Mouse (Mus musculus) liver, embryonic 12.5 days (tissue): ENCODE results near the gene Nxf1. TPM values are rescaled to one million over a fixed set of nuclear protein-coding genes. Genes with fewer than 3 reads are reported as not detected.
"Not testable (repeated sequence)": the region's sequence is repeated elsewhere in the genome, so short reads cannot be mapped to it uniquely, and the experiment has no call there.

Source experiments
- ATAC-seq: fragments of 200-750 bp; cut with Nextera tagmentation; 2 replicates; pipeline ENCODE4 v1.8.0; 2017; ENCODE audit warnings: moderate number of reproducible peaks, mild to moderate bottlenecking, moderate library complexity
- H3K27ac ChIP-seq: fragments of 300-500 bp; sonication (generic); 2 replicates; pipeline ENCODE4 v1.5.1; 2016; ENCODE audit warnings: mild to moderate bottlenecking
- H3K27me3 ChIP-seq: fragments of 300-500 bp; sonication (generic); replicated peaks from 2 replicates; pipeline ENCODE4 v1.6.1; 2016; ENCODE audit warnings: mild to moderate bottlenecking, moderate library complexity
- H3K36me3 ChIP-seq: fragments of 300-500 bp; sonication (generic); 2 replicates; pipeline ENCODE4 v1.6.1; 2016; ENCODE audit warnings: mild to moderate bottlenecking, moderate library complexity
- H3K4me1 ChIP-seq: fragments of 300-500 bp; sonication (generic); 2 replicates; pipeline ENCODE4 v1.6.1; 2016
- H3K4me2 ChIP-seq: fragments of 300-500 bp; sonication (generic); 2 replicates; pipeline ENCODE4 v1.6.1; 2016; ENCODE audit warnings: mild to moderate bottlenecking, moderate library complexity
- H3K4me3 ChIP-seq: fragments of 300-500 bp; sonication (generic); 2 replicates; pipeline ENCODE4 v1.5.1; 2016; ENCODE audit warnings: mild to moderate bottlenecking, moderate library complexity
- H3K9ac ChIP-seq: fragments of 300-500 bp; sonication (generic); 2 replicates; pipeline ENCODE4 v1.6.1; 2016; ENCODE audit warnings: mild to moderate bottlenecking, moderate library complexity
- H3K9me3 ChIP-seq: fragments of 300-500 bp; sonication (generic); replicated peaks from 2 replicates; pipeline ENCODE4 v1.6.1; 2016; ENCODE audit warnings: mild to moderate bottlenecking, moderate library complexity
- WGBS: fragments of 180-500 bp; shearing (Covaris S2); methylation state at CpG from one replicate; pipeline ENCODE4 v1.1.7; 2016; ENCODE audit not compliant: insufficient replicate concordance; 5-methylcytosine and 5-hydroxymethylcytosine counted together
- polyA plus RNA-seq: library from polyadenylated mRNA; unstranded; fragments of >200 nt; fragmentation: Nextera tagmentation; extraction: Ambion mirVana; gene quantifications from 2 replicates; pipeline ENCODE4 v1.2.1, GENCODE M21; 2016

Nxf1 gene
- polyA plus RNA-seq, 1 experiment from 2014 or later: 130 TPM

DNA sequence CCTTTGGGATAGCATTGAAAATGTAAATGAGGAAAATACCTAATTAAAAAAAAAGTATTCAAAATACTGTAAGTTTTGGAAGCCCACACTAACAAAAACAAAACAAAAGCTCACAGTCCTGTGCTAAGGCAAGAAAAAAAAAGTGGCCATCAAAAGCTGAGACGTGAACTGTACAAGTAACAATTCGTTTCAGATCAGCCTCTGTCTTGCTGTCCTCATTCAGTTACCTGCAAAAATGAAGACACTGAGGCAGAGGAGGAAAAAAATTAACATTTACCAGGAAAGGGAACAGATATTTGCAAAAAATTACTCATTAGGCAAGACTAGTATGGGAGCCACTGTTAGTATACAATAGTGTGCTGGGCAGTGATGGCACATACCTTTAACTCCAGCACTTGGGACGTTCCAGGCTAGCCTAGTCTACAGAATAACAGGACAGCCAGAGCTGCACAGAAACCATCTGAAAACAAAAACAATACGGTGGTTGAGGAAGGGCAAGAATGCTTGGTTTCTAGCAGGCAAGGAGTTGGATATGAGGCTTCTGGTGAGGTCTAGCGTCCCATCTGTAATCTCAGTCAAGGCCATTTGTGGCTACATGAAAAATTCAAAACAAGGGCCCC, 29.3 kb upstream of the Nxf1 start:
- peaks cover 25% of the 10 kb centered on the region for H3K4me1 ChIP-seq
- peak overlapping the region; percentile 88; the same call in 1 of the 2 replicates for H3K9ac ChIP-seq
- peaks cover 32% of the 10 kb centered on the region for H3K36me3 ChIP-seq
- 7% methylated on average over 5 of the region's 5 CpGs for WGBS
- H3K27ac ChIP-seq: peak overlapping the region; percentile 42
- H3K4me3 ChIP-seq: no peak overlapping the region
- 0 out of 2 replicates have a peak, but pooled peaks cover 3% of the 10 kb centered on the region for H3K27me3 ChIP-seq
- no peak overlapping the region for H3K4me2 ChIP-seq
- no peak for ATAC-seq
- H3K9me3 ChIP-seq: no peaks in the 10 kb centered on the region; the same call in 1 of the 2 replicates

DNA sequence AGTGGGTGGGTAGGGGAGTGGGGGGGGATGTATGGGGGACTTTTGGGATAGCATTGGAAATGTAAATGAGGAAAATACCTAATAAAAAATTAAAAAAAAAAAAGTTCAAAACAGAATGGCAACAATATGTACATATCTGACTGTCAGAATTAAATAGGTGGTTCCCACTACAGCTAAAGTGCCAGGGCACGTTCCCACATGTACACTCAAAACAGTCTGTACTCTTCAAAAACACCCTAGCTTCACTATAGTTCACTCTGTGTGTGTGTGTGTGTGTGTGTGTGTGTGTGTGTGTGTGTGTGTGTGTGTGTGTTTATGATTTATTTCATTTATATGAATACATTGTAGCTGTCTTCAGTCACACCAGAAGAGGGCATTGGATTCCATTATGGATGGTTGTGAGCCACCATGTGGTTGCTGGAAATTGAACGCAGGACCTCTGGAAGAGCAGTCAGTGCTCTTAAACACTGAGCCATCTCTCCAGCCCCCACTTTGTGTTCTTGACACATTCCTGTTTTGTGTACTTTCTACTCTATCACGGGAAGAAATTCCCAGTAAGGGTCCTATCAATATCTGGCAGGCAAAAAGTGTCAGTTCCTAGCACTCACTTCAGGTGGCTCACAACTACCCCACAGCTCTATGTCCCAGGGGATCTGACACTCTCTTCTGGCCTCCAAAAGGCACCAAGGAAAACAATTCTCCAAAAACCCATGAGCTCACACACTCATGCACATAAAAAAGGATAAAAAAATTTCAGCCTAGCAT, 28.4 kb upstream of the Nxf1 start:
- Histone ChIP-seq H3K4me1 (peaks cover 25% of the 10 kb centered on the region), H3K36me3 (peaks cover 32% of the 10 kb centered on the region)
- not testable (repeated sequence) for H3K4me3 ChIP-seq, H3K9ac ChIP-seq, H3K27me3 ChIP-seq, H3K27ac ChIP-seq, H3K4me2 ChIP-seq, H3K9me3 ChIP-seq, ATAC-seq
- WGBS: 54% methylated on average over 3 of the region's 3 CpGs

DNA sequence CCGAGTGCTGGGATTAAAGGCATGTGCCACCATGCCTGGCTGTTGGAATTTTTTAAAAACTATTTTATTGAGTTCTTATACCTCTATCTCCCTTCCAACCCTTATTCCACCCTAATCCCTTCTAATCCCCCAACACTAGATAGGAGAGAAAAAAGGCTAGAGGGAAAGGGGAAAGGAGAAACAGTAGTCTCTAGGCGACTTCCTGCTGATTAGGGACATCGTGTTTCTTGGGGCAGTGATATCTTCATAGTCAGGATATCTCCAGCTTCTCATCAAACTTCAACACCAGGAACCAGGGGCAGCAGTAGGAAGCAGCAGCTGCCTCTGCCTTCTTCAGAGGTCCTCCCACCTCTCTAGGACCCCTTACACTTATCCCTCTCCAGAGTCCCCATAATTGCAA, 22.5 kb upstream of the Nxf1 start:
- 0 out of 2 replicates have a peak, but pooled peaks cover 5% of the 10 kb centered on the region for H3K27me3 ChIP-seq
- H3K9ac ChIP-seq: no peak overlapping the region
- H3K4me3 ChIP-seq: no peak overlapping the region
- WGBS: 36% methylated on average over 3 of the region's 3 CpGs
- ATAC-seq: no peak
- peaks cover 25% of the 10 kb centered on the region for H3K36me3 ChIP-seq
- H3K4me1 ChIP-seq: peaks cover 18% of the 10 kb centered on the region
- no peak overlapping the region for H3K27ac ChIP-seq
- no peaks in the 10 kb centered on the region; the same call in 1 of the 2 replicates for H3K9me3 ChIP-seq
- H3K4me2 ChIP-seq: no peak overlapping the region

DNA sequence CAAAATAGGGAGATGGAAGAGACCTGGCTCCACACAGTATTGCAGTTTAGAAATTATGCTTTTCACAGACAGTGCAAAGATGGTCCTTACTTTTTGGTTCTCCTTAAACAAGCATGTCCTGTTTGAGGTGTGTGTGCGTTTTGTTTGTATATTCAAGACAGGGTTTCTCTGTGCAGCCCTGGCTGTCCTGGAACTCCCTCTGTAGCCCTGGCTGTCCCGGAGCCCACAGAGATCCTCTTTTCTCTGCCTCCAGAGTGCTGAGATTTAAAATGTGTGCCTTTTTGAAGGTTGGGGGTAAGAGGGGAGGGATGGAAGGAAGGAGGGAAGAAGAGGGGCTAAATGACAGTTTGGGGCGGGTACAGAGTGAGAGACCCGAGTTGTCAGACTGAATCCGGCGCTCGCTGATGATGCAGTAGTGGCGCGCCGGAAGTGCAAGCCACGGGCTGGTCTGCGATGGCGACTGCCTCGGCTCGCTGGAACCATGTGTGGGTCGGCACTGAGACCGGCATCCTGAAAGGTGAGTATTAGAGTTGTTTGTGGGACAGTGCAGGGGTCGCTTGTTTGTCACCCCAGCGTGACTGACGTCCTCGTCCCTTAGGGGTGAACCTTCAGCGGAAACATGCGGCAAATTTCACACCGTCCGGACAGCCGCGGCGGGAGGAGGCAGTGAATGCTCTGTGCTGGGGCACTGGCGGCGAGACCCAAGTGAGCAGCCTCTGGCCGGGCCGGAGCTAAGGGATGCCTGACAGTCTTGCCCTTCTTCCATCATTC, 21.3 kb upstream of the Nxf1 start, which contains the start of gene Wdr74:
TSS of gene Wdr74 (plus strand) at position 439 of the 771 bp plus-strand sequence.
- Histone ChIP-seq H3K27me3 (0 out of 2 replicates have a peak, but pooled peaks cover 5% of the 10 kb centered on the region), H3K36me3 (peaks cover 37% of the 10 kb centered on the region), H3K4me2 (peak within 1 kb of the TSS; percentile 92), H3K9me3 (no peaks in the 10 kb centered on the region; the same call in 1 of the 2 replicates), H3K4me1 (peaks cover 24% of the 10 kb centered on the region), H3K27ac (peak within 1 kb of the TSS; percentile 74), H3K9ac (peak within 1 kb of the TSS; percentile 83), H3K4me3 (peak within 1 kb of the TSS; percentile 92)
- ATAC-seq: peak; percentile 89
- WGBS: under 1% methylated on average over 32 of the region's 32 CpGs

DNA sequence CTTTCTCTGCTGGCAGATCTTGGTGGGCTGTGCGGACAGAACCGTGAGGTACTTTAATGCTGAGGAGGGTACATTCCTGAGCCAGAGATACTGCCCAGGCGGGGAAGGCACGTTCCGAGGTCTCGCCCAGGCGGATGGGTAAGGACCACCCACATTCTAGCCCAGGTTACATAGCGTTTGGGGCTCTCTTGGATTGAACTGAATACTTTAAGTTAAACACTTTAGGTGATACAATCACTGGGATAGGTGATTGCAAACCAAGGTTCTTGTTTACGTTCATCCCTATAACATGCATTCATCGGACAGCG, 20.8 kb upstream of the Nxf1 start:
- Histone ChIP-seq H3K27me3 (0 out of 2 replicates have a peak, but pooled peaks cover 5% of the 10 kb centered on the region), H3K4me1 (peaks cover 29% of the 10 kb centered on the region), H3K4me3 (peak overlapping the region; percentile 92), H3K36me3 (peaks cover 40% of the 10 kb centered on the region), H3K9me3 (no peaks in the 10 kb centered on the region; the same call in 1 of the 2 replicates), H3K9ac (peak overlapping the region; percentile 83), H3K4me2 (peak overlapping the region; percentile 92), H3K27ac (peak overlapping the region; percentile 74)
- WGBS: 3% methylated on average over 11 of the region's 11 CpGs
- peak; percentile 50; the same call in 1 of the 2 replicates for ATAC-seq

DNA sequence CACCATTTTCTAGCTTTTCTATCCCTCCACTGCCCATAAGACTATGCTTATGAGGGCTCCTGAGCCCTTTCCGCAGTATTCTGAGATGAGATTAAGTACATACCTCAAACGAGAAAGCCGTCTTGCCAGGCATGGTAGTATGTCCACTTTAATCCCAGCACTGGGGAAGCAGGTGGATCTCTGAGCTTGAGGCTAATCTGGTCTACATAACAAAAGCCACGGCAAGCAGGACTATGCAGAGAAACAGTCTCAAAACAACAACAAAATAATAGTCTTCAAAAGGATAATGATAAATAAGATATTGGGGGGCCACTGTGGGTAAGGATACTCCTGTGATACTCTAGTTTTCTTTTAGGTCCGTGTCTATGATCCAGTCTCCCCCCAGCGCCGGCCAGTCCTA, 18.0 kb upstream of the Nxf1 start:
- WGBS: 83% methylated on average over 7 of the region's 7 CpGs
- Histone ChIP-seq H3K9me3 (no peaks in the 10 kb centered on the region), H3K27me3 (no peaks in the 10 kb centered on the region), H3K4me2 (no peak overlapping the region), H3K4me3 (no peak overlapping the region), H3K9ac (no peak overlapping the region), H3K27ac (no peak overlapping the region), H3K4me1 (peaks cover 48% of the 10 kb centered on the region), H3K36me3 (peaks cover 54% of the 10 kb centered on the region)
- ATAC-seq: no peak

DNA sequence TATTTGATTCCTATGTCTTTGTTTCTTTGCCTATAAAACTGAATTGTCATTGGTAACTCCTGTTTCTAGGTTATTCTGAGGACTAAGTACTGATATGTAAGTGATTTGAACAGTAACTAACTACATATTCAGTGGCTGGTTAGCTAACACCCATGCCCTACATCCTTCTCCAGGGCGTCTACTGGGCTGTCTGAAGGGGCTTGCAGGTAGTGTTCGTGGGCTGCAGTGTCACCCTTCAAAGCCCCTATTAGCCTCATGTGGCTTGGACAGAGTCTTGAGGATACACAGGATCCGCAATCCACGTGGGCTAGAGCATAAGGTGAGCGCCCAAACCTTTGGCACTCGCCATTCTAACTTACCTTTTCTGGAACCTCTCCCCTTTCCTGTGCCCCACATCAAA, 17.2 kb upstream of the Nxf1 start:
- 80% methylated on average over 6 of the region's 6 CpGs for WGBS
- H3K27me3 ChIP-seq: no peaks in the 10 kb centered on the region
- H3K9ac ChIP-seq: no peak overlapping the region
- H3K27ac ChIP-seq: no peak overlapping the region
- no peaks in the 10 kb centered on the region for H3K9me3 ChIP-seq
- no peak overlapping the region for H3K4me3 ChIP-seq
- peaks cover 48% of the 10 kb centered on the region for H3K4me1 ChIP-seq
- no peak for ATAC-seq
- peaks cover 61% of the 10 kb centered on the region for H3K36me3 ChIP-seq
- no peak overlapping the region for H3K4me2 ChIP-seq

DNA sequence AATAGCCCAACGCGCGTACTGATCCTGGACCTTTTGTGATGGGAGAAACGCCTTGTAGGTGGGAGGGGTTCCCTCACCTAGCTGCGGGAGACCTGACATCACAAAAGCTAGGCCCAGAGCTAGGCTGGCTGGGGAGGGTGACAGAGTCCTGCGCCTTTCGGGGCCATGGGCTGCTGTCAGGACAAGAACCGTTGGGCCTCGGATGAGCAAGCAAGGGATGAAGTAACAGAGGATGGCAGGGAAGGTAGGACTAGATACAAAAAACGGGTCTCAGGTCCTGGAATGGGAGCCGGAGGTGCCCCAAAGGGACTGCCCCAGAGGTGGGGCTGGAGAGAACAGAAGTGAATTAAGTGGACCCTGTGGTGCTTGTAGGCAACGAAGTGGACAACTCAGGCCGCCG, 16.3 kb upstream of the Nxf1 start, which contains the start of gene 1700092M07Rik:
TSS of gene 1700092M07Rik (plus strand) at position 116 of the 400 bp plus-strand sequence.
- H3K9me3 ChIP-seq: no peaks in the 10 kb centered on the region
- peaks cover 41% of the 10 kb centered on the region for H3K4me1 ChIP-seq
- peak within 1 kb of the TSS; percentile 93 for H3K4me2 ChIP-seq
- H3K36me3 ChIP-seq: peaks cover 71% of the 10 kb centered on the region
- H3K4me3 ChIP-seq: peak within 1 kb of the TSS; percentile 82
- H3K9ac ChIP-seq: peak within 1 kb of the TSS; percentile 87
- no peak for ATAC-seq
- no peaks in the 10 kb centered on the region for H3K27me3 ChIP-seq
- peak within 1 kb of the TSS; percentile 86 for H3K27ac ChIP-seq
- 67% methylated on average over 14 of the region's 14 CpGs for WGBS

DNA sequence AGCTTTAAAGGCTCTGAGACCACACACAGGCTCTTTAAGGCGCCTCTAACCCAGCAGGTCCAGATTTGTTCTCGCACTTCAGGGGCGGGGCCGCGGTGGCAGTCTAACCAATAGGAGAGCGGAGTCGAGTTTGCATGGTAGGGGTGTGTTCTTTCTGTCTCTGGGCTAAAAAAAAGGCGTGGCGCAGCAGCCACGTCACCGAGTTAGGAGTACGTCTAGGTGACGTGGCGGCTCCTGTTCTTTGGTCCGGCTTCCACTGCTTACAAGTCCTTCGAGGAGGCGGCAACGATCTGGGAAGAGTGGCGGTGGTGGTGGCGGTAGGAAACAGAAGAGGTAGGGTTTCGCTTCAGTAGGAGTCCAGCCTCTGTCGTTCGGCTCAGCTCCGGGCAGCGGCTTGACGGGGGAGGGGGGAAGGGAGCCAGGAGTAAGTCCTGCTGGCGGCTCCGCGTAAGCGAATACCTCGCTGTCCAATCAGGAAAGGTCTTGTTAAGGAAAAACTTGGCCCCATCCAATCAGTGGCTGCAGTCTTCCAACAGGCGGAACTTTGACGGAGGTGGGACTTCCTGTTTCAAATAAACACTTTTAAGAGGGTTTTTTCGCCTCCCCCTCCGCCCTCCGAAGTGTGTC, 15.5 kb upstream of the Nxf1 start, which contains the start of gene Stx5a:
TSS of gene Stx5a (plus strand) at position 171 of the 627 bp plus-strand sequence.
- ATAC-seq: peak; percentile 97
- H3K36me3 ChIP-seq: peaks cover 78% of the 10 kb centered on the region
- no peaks in the 10 kb centered on the region for H3K9me3 ChIP-seq

DNA sequence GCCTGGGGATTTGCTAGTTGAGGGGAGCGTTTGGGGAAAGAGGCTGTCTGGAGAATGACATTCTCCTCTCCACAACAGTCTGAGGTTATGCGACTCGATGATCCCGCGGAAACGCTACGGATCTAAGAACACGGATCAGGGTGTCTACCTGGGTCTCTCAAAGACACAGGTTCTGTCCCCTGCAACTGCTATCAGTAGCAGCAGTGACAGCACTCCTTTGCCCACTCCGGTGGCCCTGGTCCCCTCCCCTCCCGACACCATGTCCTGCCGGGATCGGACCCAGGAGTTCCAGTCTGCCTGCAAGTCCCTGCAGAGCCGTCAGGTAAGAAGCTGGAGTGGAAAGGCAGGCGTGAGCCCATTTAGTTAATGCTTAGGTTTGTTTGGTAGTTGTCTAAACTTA, 14.7 kb upstream of the Nxf1 start:
- Histone ChIP-seq H3K4me3 (peak overlapping the region; percentile 82), H3K4me1 (peaks cover 32% of the 10 kb centered on the region), H3K4me2 (peak overlapping the region; percentile 93), H3K9me3 (no peaks in the 10 kb centered on the region), H3K27me3 (no peaks in the 10 kb centered on the region), H3K9ac (peak overlapping the region; percentile 87), H3K36me3 (peaks cover 83% of the 10 kb centered on the region), H3K27ac (peak overlapping the region; percentile 86)
- WGBS: 6% methylated on average over 14 of the region's 14 CpGs
- ATAC-seq: no peak

More for the DNA sequence above, 15.5 kb upstream of the Nxf1 start, which contains the start of gene Stx5a:
- H3K9ac ChIP-seq: peak within 1 kb of the TSS; percentile 87
- H3K4me1 ChIP-seq: peaks cover 38% of the 10 kb centered on the region
- H3K27ac ChIP-seq: peak within 1 kb of the TSS; percentile 86
- H3K4me2 ChIP-seq: peak within 1 kb of the TSS; percentile 93
- H3K27me3 ChIP-seq: no peaks in the 10 kb centered on the region
- H3K4me3 ChIP-seq: peak within 1 kb of the TSS; percentile 82
- WGBS: under 1% methylated on average over 36 of the region's 36 CpGs

DNA sequence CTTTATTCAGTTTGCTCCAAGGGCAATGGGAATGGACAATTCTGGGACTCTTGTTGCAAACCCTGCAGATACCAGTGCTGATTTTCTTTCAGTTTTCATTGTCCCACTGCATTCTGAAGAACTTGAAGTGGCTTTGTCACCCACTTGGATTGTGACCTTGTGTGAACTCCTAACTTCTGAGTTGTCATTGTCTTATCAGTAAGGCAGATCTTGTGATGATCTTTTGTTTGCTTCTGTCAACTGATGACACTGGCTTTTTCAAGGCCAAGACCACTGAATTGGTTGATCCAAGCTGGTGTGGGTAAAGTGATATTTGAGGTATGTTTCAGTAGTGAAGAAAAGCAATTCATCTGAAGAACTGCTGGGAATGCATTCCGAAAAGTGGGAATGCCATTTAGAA, 11.5 kb upstream of the Nxf1 start:
- H3K4me3 ChIP-seq: no peak overlapping the region
- 87% methylated on average over 1 of the region's 1 CpGs for WGBS
- H3K36me3 ChIP-seq: peaks cover 83% of the 10 kb centered on the region

More for the DNA sequence above, 11.5 kb upstream of the Nxf1 start:
- ATAC-seq: no peak
- no peaks in the 10 kb centered on the region for H3K9me3 ChIP-seq
- H3K27ac ChIP-seq: no peak overlapping the region
- no peak overlapping the region for H3K9ac ChIP-seq
- H3K4me2 ChIP-seq: no peak overlapping the region
- peaks cover 26% of the 10 kb centered on the region for H3K4me1 ChIP-seq
- no peaks in the 10 kb centered on the region for H3K27me3 ChIP-seq
